Mouse (Mus musculus) spleen, adult 2 months (tissue): Measurements from ENCODE around the gene E130116L18Rik.

ENCODE experiments used
- CTCF ChIP-seq: fragments of 200-500 bp; IDR thresholded peaks from 2 replicates; pipeline ENCODE4 v1.5.1; 2011; ENCODE audit warnings: mild to moderate bottlenecking, inconsistent platforms; ENCODE audit not compliant: insufficient read depth, insufficient read length, insufficient replicate concordance; ENCODE audit errors: extremely low read depth
- POLR2A ChIP-seq: fragments of 200-500 bp; IDR thresholded peaks from 2 replicates; pipeline ENCODE4 v1.6.1; 2011; ENCODE audit warnings: low read depth, low read length, inconsistent platforms

GRCm38 (mm10) chr5:25211872-25212271 is 11.1 kb downstream of the E130116L18Rik start:
- TF ChIP-seq POLR2A: no peak
- TF ChIP-seq CTCF: no peak
